Mouse (Mus musculus) left cerebral cortex, adult 8-10 months (tissue): Measurements from ENCODE around the gene B430305J03Rik. TPM values are rescaled to one million over a fixed set of nuclear protein-coding genes. Genes with fewer than 3 reads are reported as not detected.
A peak's percentile ranks its signal among the peaks of the same experiment; 100 is the strongest.

Experiments
- DNase-seq, 2 experiments: peaks; one replicate each; pipeline ENCODE4 v3.0.0; 2022; ENCODE audit warnings: low spot score in 2 of 2
- total RNA-seq, 4 experiments: library from RNA; stranded (reverse); gene quantifications; 2 replicates each; pipeline ENCODE4 v1.2.4; 2022

The B430305J03Rik gene
- total RNA-seq, 4 experiments from 2014 or later: 2.4 to 3.1 (median 2.8) TPM

DNA sequence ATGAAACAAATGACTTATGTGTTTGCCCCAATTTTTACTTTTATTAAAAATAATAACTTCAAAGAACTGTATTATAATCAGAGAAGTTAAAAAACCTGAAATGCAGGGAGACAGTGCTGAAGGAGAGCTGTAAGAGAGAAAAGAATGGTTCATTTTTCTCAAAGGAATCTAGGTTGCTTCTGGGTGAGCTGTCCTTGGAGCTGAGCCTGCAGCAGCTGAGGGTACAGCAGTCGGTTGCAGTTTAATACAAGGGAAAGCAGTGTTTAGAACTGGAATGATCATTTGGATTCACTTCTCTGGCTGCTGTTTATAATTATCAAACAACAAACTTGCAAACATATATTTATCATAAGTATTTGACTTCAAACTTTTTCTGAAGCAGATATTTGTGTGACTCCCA is 16.3 kb downstream of the B430305J03Rik start:
- DNase-seq: no peak

- no peak for DNase-seq
These were observed 17.6 kb downstream of the B430305J03Rik start for GRCm38 (mm10) chr3:61348036-61348614.

- DNase-seq: no peak
These were observed 20.1 kb downstream of the B430305J03Rik start for GRCm38 (mm10) chr3:61345636-61346035.

GRCm38 (mm10) chr3:61344031-61344430 is 21.7 kb downstream of the B430305J03Rik start:
- DNase-seq: no peak

- no peak for DNase-seq
These were observed 25.4 kb downstream of the B430305J03Rik start for GRCm38 (mm10) chr3:61340321-61340720.

GRCm38 (mm10) chr3:61337230-61337629 is 28.5 kb downstream of the B430305J03Rik start:
- no peak for DNase-seq

- no peak for DNase-seq
These were observed 29.5 kb downstream of the B430305J03Rik start for GRCm38 (mm10) chr3:61336205-61336604.

GRCm38 (mm10) chr3:61321632-61322031 is 44.1 kb downstream of the B430305J03Rik start:
- DNase-seq: no peak

- DNase-seq: peak in 1 of 2 experiments; percentile 44
These were observed 45.7 kb downstream of the B430305J03Rik start for GRCm38 (mm10) chr3:61320031-61320430.

GRCm38 (mm10) chr3:61315002-61315401 is 50.7 kb downstream of the B430305J03Rik start:
- no peak for DNase-seq

Other genes with a start within 250 kb of the B430305J03Rik start
- 10 to 100 TPM; 33.7 to 38.0 (median 36.1) TPM for gene Rap2b, start 4.3 kb downstream of the B430305J03Rik start, total RNA-seq